Mouse (Mus musculus) kidney, adult 2 months (tissue): ENCODE data around the gene Fam131a. TPM values are rescaled to one million over a fixed set of nuclear protein-coding genes. Genes with fewer than 3 reads are reported as not detected.

Source experiments
- DNase-seq: peaks from one replicate; pipeline ENCODE4 v3.0.0; 2021
- H3K27ac ChIP-seq: fragments of 200-500 bp; 2 replicates; pipeline ENCODE4 v1.5.1; 2012; ENCODE audit warnings: low read depth, low read length, control low read depth, inconsistent platforms; ENCODE audit not compliant: insufficient read depth
- H3K27me3 ChIP-seq: fragments of 200-500 bp; replicated peaks from 2 replicates; pipeline ENCODE4 v1.6.1; 2012; ENCODE audit warnings: mild to moderate bottlenecking, moderate library complexity, low read length, inconsistent platforms; ENCODE audit not compliant: control insufficient read depth, insufficient read depth
- H3K36me3 ChIP-seq: fragments of 200-500 bp; 2 replicates; pipeline ENCODE4 v1.6.1; 2012; ENCODE audit warnings: mild to moderate bottlenecking, moderate library complexity, low read length, inconsistent platforms; ENCODE audit not compliant: control insufficient read depth, insufficient read depth
- H3K4me1 ChIP-seq: fragments of 200-500 bp; 2 replicates; pipeline ENCODE4 v1.6.1; 2011; ENCODE audit warnings: low read length; ENCODE audit not compliant: control insufficient read depth, insufficient read depth
- H3K4me3 ChIP-seq: fragments of 200-500 bp; 2 replicates; pipeline ENCODE4 v1.5.1; 2011; ENCODE audit warnings: mild to moderate bottlenecking, low read depth, low read length, control low read depth; ENCODE audit not compliant: insufficient read depth
- CTCF ChIP-seq: fragments of 200-500 bp; conservative IDR thresholded peaks from 2 replicates; pipeline ENCODE4 v1.5.1; 2011; ENCODE audit warnings: low read depth, mild to moderate bottlenecking, control low read depth, low read length, moderate library complexity, mixed read lengths; ENCODE audit not compliant: insufficient read depth, insufficient read length
- POLR2A ChIP-seq: fragments of 200-500 bp; IDR thresholded peaks from one replicate; pipeline ENCODE4 v1.6.1; 2011; ENCODE audit warnings: low read depth, low read length, control low read depth
- WGBS: fragments of 180-500 bp; shearing (Covaris S2); methylation state at CpG from one replicate; pipeline ENCODE4 v1.1.7; 2018; 5-methylcytosine and 5-hydroxymethylcytosine counted together
- polyA plus RNA-seq: library from polyadenylated mRNA; depleted of rRNA; stranded (reverse); fragments of >200 nt; gene quantifications from 2 replicates; pipeline ENCODE4 v1.2.3, GENCODE M21; 2012

The Fam131a gene
- polyA plus RNA-seq, 1 experiment, result 4.7 TPM

DNA sequence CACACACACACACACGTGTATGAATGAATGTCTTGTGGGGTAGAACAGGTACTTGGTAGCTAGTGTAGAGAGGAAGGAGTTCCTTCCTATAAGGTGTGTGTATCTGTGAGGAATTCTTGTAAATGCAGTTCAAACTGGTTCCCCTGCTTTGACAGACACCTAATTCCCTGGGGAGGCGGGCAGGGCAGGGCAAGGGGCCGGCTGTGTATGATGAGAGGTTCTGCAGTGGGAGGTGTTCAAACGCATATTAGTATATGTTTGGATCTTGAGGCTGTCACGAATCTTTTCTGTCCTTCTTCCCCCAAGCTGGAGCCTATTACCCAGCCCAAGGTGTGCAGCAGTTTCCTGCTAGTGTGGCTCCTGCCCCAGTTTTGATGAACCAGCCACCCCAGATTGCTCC is 15.7 kb upstream of the Fam131a start:
- TF ChIP-seq POLR2A (no peak), CTCF (no peak)
- no peak for DNase-seq
- Histone ChIP-seq H3K4me1 (peaks cover 5% of the 10 kb centered on the region; the same call in 1 of the 2 replicates), H3K27me3 (no peaks in the 10 kb centered on the region), H3K36me3 (peaks cover 21% of the 10 kb centered on the region), H3K27ac (no peak overlapping the region), H3K4me3 (no peak overlapping the region)
- 78% methylated on average over 5 of the region's 5 CpGs for WGBS

- H3K36me3 ChIP-seq, result peaks cover 22% of the 10 kb centered on the region
- H3K4me3 ChIP-seq, result no peak overlapping the region
- no peak overlapping the region for H3K27ac ChIP-seq
- H3K4me1 ChIP-seq, result peaks cover 5% of the 10 kb centered on the region; the same call in 1 of the 2 replicates
- no peaks in the 10 kb centered on the region for H3K27me3 ChIP-seq
- 44% methylated on average over 10 of the region's 10 CpGs for WGBS
- DNase-seq, result peak; percentile 92
- TF ChIP-seq POLR2A (no peak), CTCF (no peak)
Measured at GRCm38 (mm10) chr16:20677974-20678675, 14.9 kb upstream of the Fam131a start.

DNA sequence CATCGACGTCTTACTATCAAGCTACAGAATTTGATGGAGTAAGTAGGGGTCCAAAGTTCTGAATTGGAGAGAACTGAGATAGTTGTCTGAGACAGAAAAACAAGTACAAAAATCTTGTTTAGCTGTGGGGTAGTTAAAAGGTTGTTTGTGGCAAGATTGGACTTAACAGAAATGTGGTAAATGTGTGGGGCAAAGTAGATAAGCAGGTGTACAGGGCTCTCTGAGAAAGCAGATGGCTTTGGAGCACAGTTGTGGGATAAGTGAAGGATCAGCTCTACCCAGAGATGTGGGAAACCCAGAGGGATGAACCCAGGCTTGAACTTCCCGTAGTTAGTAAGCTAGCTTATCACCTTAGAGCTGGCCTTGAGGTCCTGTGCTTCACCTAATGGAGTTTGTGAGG is 2.3 kb upstream of the Fam131a start:
- Histone ChIP-seq H3K36me3 (peaks cover 17% of the 10 kb centered on the region), H3K4me1 (no peaks in the 10 kb centered on the region), H3K4me3 (no peak overlapping the region), H3K27ac (no peak overlapping the region), H3K27me3 (no peaks in the 10 kb centered on the region)
- DNase-seq, result no peak
- WGBS, result 76% methylated on average over 3 of the region's 3 CpGs
- TF ChIP-seq CTCF, result no peak
- no peak for TF ChIP-seq POLR2A

DNA sequence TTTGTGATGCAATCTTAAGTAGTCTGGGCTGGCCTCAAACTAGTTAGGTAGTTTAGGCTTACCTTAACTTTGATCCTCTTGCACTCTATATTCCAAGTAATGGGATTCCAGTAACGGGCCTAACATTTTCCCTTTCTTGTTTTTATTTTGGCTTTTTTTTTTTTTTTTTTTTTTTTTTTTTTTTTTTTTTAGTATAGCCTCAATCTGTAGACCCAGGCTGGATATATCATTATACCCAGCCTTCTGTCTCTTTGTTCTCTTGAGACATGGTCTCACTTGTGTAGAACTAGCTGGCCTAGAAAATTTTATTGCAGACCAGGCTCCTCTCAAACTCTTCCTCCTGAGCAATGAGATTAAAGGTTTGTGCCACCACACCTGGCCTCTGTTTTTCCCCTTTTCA is 1.4 kb upstream of the Fam131a start:
- H3K27me3 ChIP-seq, result no peaks in the 10 kb centered on the region
- no peak for TF ChIP-seq CTCF
- TF ChIP-seq POLR2A, result no peak
- H3K36me3 ChIP-seq, result peaks cover 14% of the 10 kb centered on the region
- H3K4me1 ChIP-seq, result no peaks in the 10 kb centered on the region
- no peak overlapping the region for H3K4me3 ChIP-seq
- WGBS, result 48% methylated on average over 1 of the region's 1 CpGs
- H3K27ac ChIP-seq, result no peak overlapping the region
- DNase-seq, result no peak

- Histone ChIP-seq H3K27me3 (no peaks in the 10 kb centered on the region), H3K36me3 (peaks cover 8% of the 10 kb centered on the region), H3K4me1 (no peaks in the 10 kb centered on the region), H3K27ac (no peak overlapping the region), H3K4me3 (no peak overlapping the region)
- 68% methylated on average over 16 of the region's 16 CpGs for WGBS
- DNase-seq, result no peak
- no peak for TF ChIP-seq CTCF
- TF ChIP-seq POLR2A, result no peak
Measured at GRCm38 (mm10) chr16:20692241-20692965, 638 bp upstream of the Fam131a start.

- Histone ChIP-seq H3K4me3 (no peak overlapping the region), H3K4me1 (no peaks in the 10 kb centered on the region), H3K36me3 (peaks cover 3% of the 10 kb centered on the region), H3K27me3 (no peaks in the 10 kb centered on the region), H3K27ac (no peak overlapping the region)
- peak; percentile 46 for DNase-seq
- no peak for TF ChIP-seq CTCF
- TF ChIP-seq POLR2A, result no peak
- 67% methylated on average over 8 of the region's 8 CpGs for WGBS
Measured at GRCm38 (mm10) chr16:20694781-20695180, 1.7 kb downstream of the Fam131a start.

DNA sequence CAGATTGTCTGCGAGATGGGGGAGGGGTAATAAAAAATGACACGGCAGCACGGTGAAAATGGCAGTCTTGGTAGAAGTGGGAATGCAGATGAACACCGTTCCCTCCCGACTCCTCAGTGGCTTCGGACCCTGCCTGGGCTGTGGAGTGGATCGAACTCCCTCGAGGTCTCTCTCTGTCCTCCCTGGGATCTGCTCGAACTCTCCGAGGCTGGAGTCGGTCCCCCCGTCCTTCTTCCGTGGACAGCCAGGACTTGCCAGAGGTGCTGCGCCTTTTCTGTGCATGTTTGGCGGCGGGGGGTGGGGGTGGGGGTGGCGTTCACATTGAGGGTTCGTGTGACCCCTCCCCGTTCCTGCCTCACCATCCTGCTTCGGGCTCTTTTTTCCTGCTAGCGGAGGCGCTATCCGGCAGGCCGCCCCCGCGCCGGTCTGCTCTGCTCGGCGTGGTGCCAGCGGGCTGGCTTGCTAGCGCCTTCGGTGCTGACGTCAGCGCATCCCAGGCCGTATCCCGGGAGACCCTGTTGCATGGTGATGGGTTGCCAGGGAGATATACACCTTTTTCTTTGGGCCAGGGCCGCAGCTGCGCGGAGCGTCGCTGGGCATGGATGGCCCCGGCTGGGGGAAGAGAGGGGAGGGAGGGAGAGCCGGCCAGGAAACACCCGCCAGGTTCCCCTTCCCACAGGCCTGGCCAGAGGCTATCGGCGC is 2.7 kb downstream of the Fam131a start:
- DNase-seq, result peak; percentile 90
- TF ChIP-seq CTCF, result no peak
- TF ChIP-seq POLR2A, result no peak
- peak overlapping the region; percentile 5; the same call in 1 of the 2 replicates for H3K4me3 ChIP-seq
- no peaks in the 10 kb centered on the region for H3K36me3 ChIP-seq
- H3K27ac ChIP-seq, result no peak overlapping the region
- H3K27me3 ChIP-seq, result no peaks in the 10 kb centered on the region
- 5% methylated on average over 45 of the region's 46 CpGs for WGBS
- H3K4me1 ChIP-seq, result no peaks in the 10 kb centered on the region
